Mouse (Mus musculus) bone marrow, adult 2 months (tissue): ENCODE results near the gene Foxn2. TPM values are rescaled to one million over a fixed set of nuclear protein-coding genes. Genes with fewer than 3 reads are reported as not detected.

Experiments used
- H3K27ac ChIP-seq: fragments of 200-500 bp; 2 replicates; pipeline ENCODE4 v1.5.1; 2012; ENCODE audit warnings: low read depth, mild to moderate bottlenecking, control low read depth, inconsistent platforms, low read length; ENCODE audit not compliant: control insufficient read depth, poor library complexity, insufficient read depth
- H3K4me1 ChIP-seq: fragments of 200-500 bp; 2 replicates; pipeline ENCODE4 v1.6.1; 2011; ENCODE audit warnings: low read length; ENCODE audit not compliant: control insufficient read depth, insufficient read depth
- H3K4me3 ChIP-seq: fragments of 200-500 bp; replicated peaks from 2 replicates; pipeline ENCODE3; 2011; ENCODE audit warnings: mild to moderate bottlenecking, low read depth, low read length, control low read depth; ENCODE audit not compliant: control insufficient read depth
- CTCF ChIP-seq: fragments of 200-500 bp; IDR thresholded peaks from 2 replicates; pipeline ENCODE4 v1.5.1; 2011; ENCODE audit warnings: low read length, control low read depth; ENCODE audit not compliant: control insufficient read depth, insufficient read depth
- POLR2A ChIP-seq: fragments of 200-500 bp; IDR thresholded peaks from 2 replicates; pipeline ENCODE4 v1.6.1; 2011; ENCODE audit warnings: low read depth, mild to moderate bottlenecking, control low read depth, low read length, borderline replicate concordance; ENCODE audit not compliant: control insufficient read depth
- WGBS: fragments of 180-500 bp; shearing (Covaris S2); methylation state at CpG from one replicate; pipeline ENCODE4 v1.1.7; 2018; 5-methylcytosine and 5-hydroxymethylcytosine counted together
- polyA plus RNA-seq: library from polyadenylated mRNA; stranded (reverse); fragments of >200 nt; gene quantifications from 2 replicates; pipeline ENCODE4 v1.2.4, GENCODE M21; 2011; ENCODE audit warnings: low replicate concordance; ENCODE audit not compliant: missing spikeins, insufficient read depth, insufficient read length

Foxn2 gene
- polyA plus RNA-seq, 1 experiment = 7.4 TPM

GRCm38 (mm10) chr17:88505941-88506340 is 65.4 kb downstream of the Foxn2 start:
- Histone ChIP-seq H3K4me1 (peaks cover 1% of the 10 kb centered on the region), H3K4me3 (no peak overlapping the region), H3K27ac (no peak overlapping the region)
- whole genome bisulfite sequencing = 89% methylated on average over 15 of the region's 15 CpGs
- no peak for TF ChIP-seq CTCF
- no peak for TF ChIP-seq POLR2A

GRCm38 (mm10) chr17:88507376-88507775 is 66.9 kb downstream of the Foxn2 start:
- no peak for TF ChIP-seq POLR2A
- no peak for TF ChIP-seq CTCF
- Histone ChIP-seq H3K4me1 (peaks cover 1% of the 10 kb centered on the region), H3K27ac (no peak overlapping the region), H3K4me3 (no peak overlapping the region)
- WGBS = 74% methylated on average over 10 of the region's 10 CpGs

GRCm38 (mm10) chr17:88508846-88509508 is 68.5 kb downstream of the Foxn2 start:
- TF ChIP-seq CTCF (no peak), POLR2A (no peak)
- H3K4me3 ChIP-seq = peak overlapping the region; percentile 4
- H3K27ac ChIP-seq = peak overlapping the region; percentile 40; the same call in 1 of the 2 replicates
- WGBS = 9% methylated on average over 12 of the region's 12 CpGs
- peaks cover 1% of the 10 kb centered on the region for H3K4me1 ChIP-seq

- Histone ChIP-seq H3K27ac (no peak overlapping the region), H3K4me3 (no peak overlapping the region), H3K4me1 (peaks cover 1% of the 10 kb centered on the region)
- TF ChIP-seq CTCF (no peak), POLR2A (no peak)
- 68% methylated on average over 3 of the region's 3 CpGs for WGBS
Measured at GRCm38 (mm10) chr17:88509999-88510398, 69.5 kb downstream of the Foxn2 start.

- TF ChIP-seq CTCF = peak; percentile 87
- no peak for TF ChIP-seq POLR2A
- no peak overlapping the region for H3K4me3 ChIP-seq
- 42% methylated on average over 10 of the region's 10 CpGs for WGBS
- peaks cover 1% of the 10 kb centered on the region for H3K4me1 ChIP-seq
- H3K27ac ChIP-seq = no peak overlapping the region
Measured at GRCm38 (mm10) chr17:88511095-88511551, 70.6 kb downstream of the Foxn2 start.

GRCm38 (mm10) chr17:88516477-88516876 is 76.0 kb downstream of the Foxn2 start:
- TF ChIP-seq POLR2A = no peak
- no peak for TF ChIP-seq CTCF
- peaks cover 1% of the 10 kb centered on the region; the same call in 1 of the 2 replicates for H3K4me1 ChIP-seq
- H3K4me3 ChIP-seq = no peak overlapping the region
- WGBS = 38% methylated on average over 7 of the region's 7 CpGs
- no peak overlapping the region for H3K27ac ChIP-seq

- 10% methylated on average over 2 of the region's 2 CpGs for WGBS
- Histone ChIP-seq H3K4me3 (no peak overlapping the region), H3K27ac (no peak overlapping the region), H3K4me1 (peaks cover 2% of the 10 kb centered on the region)
- no peak for TF ChIP-seq POLR2A
- no peak for TF ChIP-seq CTCF
Measured at GRCm38 (mm10) chr17:88527781-88528180, 87.3 kb downstream of the Foxn2 start.

- Histone ChIP-seq H3K4me1 (peaks cover 4% of the 10 kb centered on the region), H3K27ac (peak within 1 kb of the TSS; percentile 61), H3K4me3 (peak within 1 kb of the TSS; percentile 94)
- peak; percentile 38; the same call in 1 of the 2 replicates for TF ChIP-seq POLR2A
- no peak for TF ChIP-seq CTCF
- 8% methylated on average over 49 of the region's 49 CpGs for WGBS
Measured at GRCm38 (mm10) chr17:88529519-88530235, 89.2 kb downstream of the Foxn2 start, which contains the start of gene Ppp1r21. Gene Ppp1r21, plus strand, starts transcription at chr17:88530118.

GRCm38 (mm10) chr17:88530236-88530619 is 89.7 kb downstream of the Foxn2 start:
- Histone ChIP-seq H3K27ac (peak overlapping the region; percentile 61), H3K4me1 (peaks cover 4% of the 10 kb centered on the region), H3K4me3 (peak overlapping the region; percentile 94)
- TF ChIP-seq POLR2A (no peak; the same call in 1 of the 2 replicates), CTCF (no peak)
- 1% methylated on average over 14 of the region's 14 CpGs for WGBS
